Mouse (Mus musculus): ENCODE measurements around the gene Gm9747.

- TF ChIP-seq CTCF (IDR thresholded peaks at IDR 0.05; ENCODE audit: low read depth) (no peak), EP300 (IDR thresholded peaks at IDR 0.05; ENCODE audit: low read depth) (no peak)
Observed at GRCm38 (mm10) chr1:82253789-82254445, 21.0 kb downstream of the Gm9747 start.
